Mouse (Mus musculus): Measurements from ENCODE around the gene Cx3cl1. TPM values are rescaled to one million over a fixed set of nuclear protein-coding genes. Genes with fewer than 3 reads are reported as not detected.

Cx3cl1 gene
- polyA plus RNA-seq, 2 experiments, result 8.6 to 10.5 TPM

GRCm38 (mm10) chr8:94802375-94802774 lies 30.6 kb downstream of the Cx3cl1 start:
- no peak overlapping the region for H3K27ac ChIP-seq (replicated peaks; ENCODE audit: low read depth, low read length)
- H3K36me3 ChIP-seq (ENCODE audit: control insufficient read depth, insufficient read depth, low read length), result no peaks in the 10 kb centered on the region
- H3K4me1 ChIP-seq (ENCODE audit: control insufficient read depth, insufficient read depth, low read length), result no peaks in the 10 kb centered on the region
- no peak overlapping the region for H3K4me3 ChIP-seq (replicated peaks; ENCODE audit: low read length)
- no peaks in the 10 kb centered on the region for H3K27me3 ChIP-seq (ENCODE audit: control insufficient read depth, insufficient read depth, low read length)
- no peak for ATAC-seq (ENCODE audit: low FRiP score, low read depth)
- no peak overlapping the region for H3K4me2 ChIP-seq (replicated peaks; ENCODE audit: low read depth, low read length, severe bottlenecking)
- no peak for TF ChIP-seq POLR2A (IDR thresholded peaks at IDR 0.05; ENCODE audit: borderline replicate concordance, extremely low read depth, insufficient read depth, insufficient read length)
- 68% methylated on average over 4 of the region's 4 CpGs for WGBS
- DNase-seq (ENCODE audit: low spot score), result no peak
- H3K9ac ChIP-seq (ENCODE audit: low read depth, low read length, severe bottlenecking), result no peak overlapping the region
- H3K9me3 ChIP-seq (ENCODE audit: control insufficient read depth, low read length), result no peaks in the 10 kb centered on the region

- no peak for ATAC-seq (ENCODE audit: low FRiP score, low read depth)
- no peak for DNase-seq (ENCODE audit: low spot score)
- no peak overlapping the region for H3K4me2 ChIP-seq (replicated peaks; ENCODE audit: low read depth, low read length, severe bottlenecking)
- no peak overlapping the region for H3K27ac ChIP-seq (replicated peaks; ENCODE audit: low read depth, low read length)
- no peaks in the 10 kb centered on the region for H3K36me3 ChIP-seq (ENCODE audit: control insufficient read depth, insufficient read depth, low read length)
- H3K27me3 ChIP-seq (ENCODE audit: control insufficient read depth, insufficient read depth, low read length), result no peaks in the 10 kb centered on the region
- no peak overlapping the region for H3K4me3 ChIP-seq (replicated peaks; ENCODE audit: low read length)
- TF ChIP-seq POLR2A (IDR thresholded peaks at IDR 0.05; ENCODE audit: borderline replicate concordance, extremely low read depth, insufficient read depth, insufficient read length), result no peak
- H3K9me3 ChIP-seq (ENCODE audit: control insufficient read depth, low read length), result no peaks in the 10 kb centered on the region
- H3K4me1 ChIP-seq (ENCODE audit: control insufficient read depth, insufficient read depth, low read length), result no peaks in the 10 kb centered on the region
- H3K9ac ChIP-seq (ENCODE audit: low read depth, low read length, severe bottlenecking), result no peak overlapping the region
- WGBS, result 59% methylated on average over 6 of the region's 6 CpGs
Measured at GRCm38 (mm10) chr8:94803551-94803950, 31.7 kb downstream of the Cx3cl1 start.

- ATAC-seq (ENCODE audit: low FRiP score, low read depth) (no peak), DNase-seq (ENCODE audit: low spot score) (no peak)
- Histone ChIP-seq H3K9me3 (ENCODE audit: control insufficient read depth, low read length) (no peaks in the 10 kb centered on the region), H3K36me3 (ENCODE audit: control insufficient read depth, insufficient read depth, low read length) (no peaks in the 10 kb centered on the region), H3K4me3 (replicated peaks; ENCODE audit: low read length) (no peak overlapping the region), H3K4me1 (ENCODE audit: control insufficient read depth, insufficient read depth, low read length) (no peaks in the 10 kb centered on the region), H3K9ac (ENCODE audit: low read depth, low read length, severe bottlenecking) (no peak overlapping the region), H3K4me2 (replicated peaks; ENCODE audit: low read depth, low read length, severe bottlenecking) (no peak overlapping the region), H3K27ac (replicated peaks; ENCODE audit: low read depth, low read length) (no peak overlapping the region), H3K27me3 (ENCODE audit: control insufficient read depth, insufficient read depth, low read length) (no peaks in the 10 kb centered on the region)
- TF ChIP-seq POLR2A (IDR thresholded peaks at IDR 0.05; ENCODE audit: borderline replicate concordance, extremely low read depth, insufficient read depth, insufficient read length), result no peak
- WGBS, result 58% methylated on average over 10 of the region's 10 CpGs
Measured at GRCm38 (mm10) chr8:94804546-94805340, 32.9 kb downstream of the Cx3cl1 start.

- Histone ChIP-seq H3K27ac (replicated peaks; ENCODE audit: low read depth, low read length) (no peak overlapping the region), H3K4me2 (replicated peaks; ENCODE audit: low read depth, low read length, severe bottlenecking) (no peak overlapping the region), H3K4me3 (replicated peaks; ENCODE audit: low read length) (no peak overlapping the region), H3K27me3 (ENCODE audit: control insufficient read depth, insufficient read depth, low read length) (no peaks in the 10 kb centered on the region), H3K36me3 (ENCODE audit: control insufficient read depth, insufficient read depth, low read length) (no peaks in the 10 kb centered on the region), H3K9me3 (ENCODE audit: control insufficient read depth, low read length) (no peaks in the 10 kb centered on the region), H3K9ac (ENCODE audit: low read depth, low read length, severe bottlenecking) (no peak overlapping the region), H3K4me1 (ENCODE audit: control insufficient read depth, insufficient read depth, low read length) (no peaks in the 10 kb centered on the region)
- ATAC-seq (ENCODE audit: low FRiP score, low read depth) (no peak), DNase-seq (ENCODE audit: low spot score) (no peak)
- no peak for TF ChIP-seq POLR2A (IDR thresholded peaks at IDR 0.05; ENCODE audit: borderline replicate concordance, extremely low read depth, insufficient read depth, insufficient read length)
- WGBS, result 82% methylated on average over 4 of the region's 4 CpGs
Measured at GRCm38 (mm10) chr8:94805811-94806210, 34.0 kb downstream of the Cx3cl1 start.

DNA sequence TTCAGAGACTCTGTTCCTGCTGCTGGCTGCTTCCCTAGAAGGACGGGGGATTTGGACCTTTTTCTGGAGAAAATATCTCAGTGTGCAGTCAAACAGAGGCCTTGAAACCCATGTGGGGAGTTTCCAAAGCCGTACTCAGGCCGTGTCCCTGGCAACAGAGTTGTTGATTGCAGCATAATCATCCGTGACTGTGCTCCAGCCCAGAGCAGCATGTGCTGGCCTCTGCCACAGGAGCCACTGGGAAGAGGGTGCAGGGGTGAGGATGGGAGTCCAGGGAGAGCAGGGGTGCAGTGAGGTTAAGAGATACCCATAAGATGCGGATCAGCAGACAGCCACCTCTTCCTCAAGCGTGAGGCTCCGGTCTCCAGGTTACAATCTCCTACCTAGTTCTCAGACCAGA lies 35.7 kb downstream of the Cx3cl1 start:
- Histone ChIP-seq H3K27me3 (ENCODE audit: control insufficient read depth, insufficient read depth, low read length) (no peaks in the 10 kb centered on the region), H3K36me3 (ENCODE audit: control insufficient read depth, insufficient read depth, low read length) (no peaks in the 10 kb centered on the region), H3K4me3 (replicated peaks; ENCODE audit: low read length) (no peak overlapping the region), H3K27ac (replicated peaks; ENCODE audit: low read depth, low read length) (no peak overlapping the region), H3K9ac (ENCODE audit: low read depth, low read length, severe bottlenecking) (no peak overlapping the region), H3K4me2 (replicated peaks; ENCODE audit: low read depth, low read length, severe bottlenecking) (no peak overlapping the region), H3K4me1 (ENCODE audit: control insufficient read depth, insufficient read depth, low read length) (no peaks in the 10 kb centered on the region; the same call in 1 of the 2 replicates), H3K9me3 (ENCODE audit: control insufficient read depth, low read length) (no peaks in the 10 kb centered on the region)
- DNase-seq (ENCODE audit: low spot score) (no peak), ATAC-seq (ENCODE audit: low FRiP score, low read depth) (no peak)
- WGBS, result 65% methylated on average over 7 of the region's 7 CpGs
- no peak for TF ChIP-seq POLR2A (IDR thresholded peaks at IDR 0.05; ENCODE audit: borderline replicate concordance, extremely low read depth, insufficient read depth, insufficient read length)
